Mouse (Mus musculus) ES-E14 (cell line): Measurements from ENCODE around the gene Kbtbd13. TPM values are rescaled to one million over a fixed set of nuclear protein-coding genes. Genes with fewer than 3 reads are reported as not detected.

ENCODE experiments used
- DNase-seq: peaks from one replicate; pipeline ENCODE4 v3.0.0-alpha.2; 2013; ENCODE audit warnings: low read depth, low spot score
- H3K27ac ChIP-seq: 2 replicates; pipeline ENCODE4 v1.5.1; 2012; ENCODE audit warnings: low read depth, mild to moderate bottlenecking, low read length, moderate library complexity, mixed read lengths; ENCODE audit not compliant: poor library complexity, insufficient read depth, severe bottlenecking
- H3K36me3 ChIP-seq: 2 replicates; pipeline ENCODE4 v1.6.1; 2012; ENCODE audit warnings: mild to moderate bottlenecking, low read length, moderate library complexity, mixed read lengths; ENCODE audit not compliant: control insufficient read depth, poor library complexity, insufficient read depth, severe bottlenecking
- H3K4me1 ChIP-seq, 2 experiments: fragments of 150-350 bp in 1 of 2; sonication (generic) in 1 of 2; 2 replicates each; pipeline ENCODE4 v1.6.1; 2012; ENCODE audit warnings: low read length in 2 of 2, mild to moderate bottlenecking in 1 of 2, mixed read lengths in 1 of 2; ENCODE audit not compliant: control insufficient read depth in 2 of 2, insufficient read depth in 2 of 2, poor library complexity in 1 of 2
- H3K4me3 ChIP-seq, 2 experiments: fragments of 150-350 bp in 1 of 2; sonication (generic) in 1 of 2; 2 replicates each; pipeline ENCODE4 v1.5.1; 2012; ENCODE audit warnings: low read length in 2 of 2, low read depth in 1 of 2, mild to moderate bottlenecking in 1 of 2, mixed read lengths in 1 of 2; ENCODE audit not compliant: insufficient read depth in 1 of 2, poor library complexity in 1 of 2, severe bottlenecking in 1 of 2
- H3K9ac ChIP-seq: 2 replicates; pipeline ENCODE4 v1.6.1; 2012; ENCODE audit warnings: low read depth, mild to moderate bottlenecking, low read length, mixed read lengths; ENCODE audit not compliant: poor library complexity, insufficient read depth, severe bottlenecking
- H3K9me3 ChIP-seq: fragments of 150-350 bp; sonication (generic); 2 replicates; pipeline ENCODE4 v1.6.1; 2012; ENCODE audit warnings: low read depth, mild to moderate bottlenecking, low read length; ENCODE audit not compliant: control insufficient read depth, insufficient read depth
- CHD2 ChIP-seq: IDR thresholded peaks from 2 replicates; pipeline ENCODE4 v1.6.1; 2014; ENCODE audit warnings: mild to moderate bottlenecking, low read depth, low read length, inconsistent platforms
- HCFC1 ChIP-seq: IDR thresholded peaks from 2 replicates; pipeline ENCODE4 v1.6.1; 2012; ENCODE audit warnings: low read length, inconsistent platforms, borderline replicate concordance; ENCODE audit not compliant: insufficient read depth
- MAFK ChIP-seq: IDR thresholded peaks from 2 replicates; pipeline ENCODE4 v1.6.1; 2014; ENCODE audit warnings: mild to moderate bottlenecking, low read depth, low read length, inconsistent platforms; ENCODE audit not compliant: insufficient read depth
- ZC3H11A ChIP-seq: IDR thresholded peaks from 2 replicates; pipeline ENCODE4 v1.6.1; 2012; ENCODE audit warnings: low read depth, mild to moderate bottlenecking, inconsistent platforms, low read length, borderline replicate concordance
- ZNF384 ChIP-seq: IDR thresholded peaks from 2 replicates; pipeline ENCODE4 v1.6.1; 2012; ENCODE audit warnings: low read depth, low read length, inconsistent platforms
- in situ Hi-C, 2 experiments: fragments of 600-800 bp; cut with MboI; formaldehyde crosslinking; loops; one replicate each; pipeline ENCODE4 v1.15.1; 2025; ENCODE audit warnings: low sequenced_read_pairs in 2 of 2, inconsistent platforms in 1 of 2; ENCODE audit not compliant: unreplicated experiment in 2 of 2
- total RNA-seq: library from RNA; depleted of rRNA; stranded (reverse); fragments of 300-350 nt; gene quantifications from 2 replicates; pipeline ENCODE4 v1.2.3, GENCODE M21; 2012

Gene Kbtbd13
- total RNA-seq, 1 experiment, result 0.71 TPM

DNA sequence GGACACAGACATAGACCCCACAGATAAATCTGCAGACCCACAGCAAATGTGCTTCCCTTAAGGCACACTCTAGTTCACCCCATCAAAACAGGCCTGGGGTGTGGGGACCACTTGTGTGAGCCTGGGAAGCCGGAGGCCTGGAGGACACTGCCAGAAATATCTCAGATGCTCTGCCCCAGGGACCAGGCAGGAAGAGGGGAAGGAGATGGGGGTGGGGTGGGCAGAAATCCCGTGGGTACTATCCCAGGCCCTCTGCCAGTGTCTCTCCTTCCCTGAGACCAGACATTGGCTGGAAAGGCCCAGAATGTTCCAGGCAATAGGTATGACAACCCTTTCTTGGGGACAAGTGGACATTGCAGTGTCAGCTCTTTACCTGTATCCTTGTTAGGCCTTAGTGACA is 2.2 kb upstream of the Kbtbd13 start:
- in situ Hi-C loops, result no loop called here
- Histone ChIP-seq H3K4me3 (no peak overlapping the region), H3K9me3 (no peaks in the 10 kb centered on the region), H3K36me3 (no peaks in the 10 kb centered on the region), H3K9ac (no peak overlapping the region), H3K4me1 (peaks cover 0 to 3% of the 10 kb centered on the region in 2 experiments; a peak in 1 of 4 replicates), H3K27ac (no peak overlapping the region)
- no peak for TF ChIP-seq ZNF384
- TF ChIP-seq HCFC1, result no peak
- no peak for TF ChIP-seq CHD2
- no peak for TF ChIP-seq MAFK
- TF ChIP-seq ZC3H11A, result no peak
- DNase-seq, result no peak

DNA sequence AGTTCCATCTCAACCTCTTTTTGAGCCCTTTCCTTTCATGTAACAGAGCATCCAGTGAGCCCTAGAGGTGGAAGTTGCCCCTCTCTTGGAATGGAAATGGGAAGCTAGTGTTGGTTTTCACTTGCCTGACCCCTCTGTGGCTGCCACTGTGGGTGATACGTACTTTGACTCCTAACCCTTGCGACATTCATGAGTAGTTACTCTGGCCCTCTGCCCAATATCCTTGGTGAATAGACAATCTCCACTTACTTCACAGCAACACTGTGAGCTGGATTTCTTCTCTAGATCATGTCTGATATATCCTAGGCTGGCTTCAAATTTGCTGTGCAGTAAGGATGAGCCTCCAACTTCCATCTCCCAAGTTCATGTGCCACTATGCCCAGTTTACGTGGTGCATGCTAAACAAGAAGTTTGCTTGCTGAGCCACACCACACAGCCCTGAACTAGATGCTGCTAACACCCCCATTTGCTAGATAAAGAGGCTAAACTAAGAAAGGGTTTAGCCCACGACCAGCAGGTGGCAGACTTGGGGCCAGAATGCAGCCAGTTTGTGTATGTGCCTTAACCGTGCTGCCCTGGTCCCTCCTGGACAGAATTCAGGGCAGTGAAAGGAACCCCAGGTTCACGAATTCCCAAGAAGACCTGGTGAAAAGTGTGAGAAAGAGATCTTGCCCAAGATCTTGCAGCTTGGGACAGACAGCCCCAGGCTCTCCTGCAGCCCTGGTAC is 1.3 kb upstream of the Kbtbd13 start:
- no peak overlapping the region for H3K4me3 ChIP-seq
- H3K9me3 ChIP-seq, result no peaks in the 10 kb centered on the region
- peaks cover 0 to 3% of the 10 kb centered on the region in 2 experiments; a peak in 1 of 4 replicates for H3K4me1 ChIP-seq
- DNase-seq, result no peak
- in situ Hi-C loops, result no loop called here
- no peak for TF ChIP-seq HCFC1
- no peak for TF ChIP-seq ZC3H11A
- TF ChIP-seq MAFK, result no peak
- TF ChIP-seq CHD2, result no peak
- TF ChIP-seq ZNF384, result no peak
- no peak overlapping the region for H3K9ac ChIP-seq
- no peaks in the 10 kb centered on the region for H3K36me3 ChIP-seq
- H3K27ac ChIP-seq, result no peak overlapping the region

DNA sequence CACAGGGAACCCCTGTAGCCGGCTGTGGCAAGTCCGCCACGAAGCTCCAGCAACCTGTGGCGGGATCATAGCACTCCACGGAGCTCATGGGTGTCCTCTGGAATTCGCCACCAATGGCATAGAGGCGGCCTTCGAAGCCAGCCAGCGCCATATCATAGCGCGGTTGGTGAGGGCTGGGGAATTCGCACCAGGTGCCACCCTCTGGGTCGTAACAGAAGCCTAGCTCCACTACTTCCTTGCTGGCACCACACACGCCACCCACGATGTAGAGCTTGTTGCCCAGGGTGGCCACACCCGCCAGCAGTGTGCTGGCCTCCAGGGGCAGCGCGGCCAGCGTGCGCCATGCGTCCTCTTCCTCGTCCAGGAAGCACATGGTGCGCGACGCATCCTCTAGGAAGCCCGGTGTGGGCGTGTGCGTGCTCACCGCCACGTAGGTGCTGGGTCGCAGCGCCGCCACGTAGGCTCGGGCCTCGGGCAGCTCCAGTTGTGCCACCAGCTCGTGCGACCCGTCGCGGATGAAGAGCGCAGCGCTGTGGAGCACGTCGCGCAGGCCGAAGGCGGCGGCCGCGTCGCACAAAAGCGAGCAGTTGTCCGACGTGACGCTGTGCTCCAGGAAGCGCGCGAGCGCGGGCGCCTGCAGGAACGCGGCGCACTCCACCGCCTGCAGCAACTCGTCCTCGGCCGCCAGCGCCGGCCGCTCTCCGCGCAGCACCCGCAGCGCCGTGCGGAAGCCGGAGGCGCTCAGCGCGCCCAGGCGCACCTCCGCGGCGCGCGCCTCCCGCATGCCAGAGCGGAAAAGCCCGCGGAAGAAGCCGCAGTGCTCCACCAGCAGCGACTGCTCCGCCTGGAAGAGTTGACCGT is 470 bp downstream of the Kbtbd13 start:
- in situ Hi-C loops, result no loop called here
- no peak for TF ChIP-seq MAFK
- no peak for TF ChIP-seq HCFC1
- no peak for TF ChIP-seq ZC3H11A
- no peak for TF ChIP-seq CHD2
- TF ChIP-seq ZNF384, result no peak
- DNase-seq, result no peak
- Histone ChIP-seq H3K9ac (peak overlapping the region; percentile 20), H3K4me3 (peak overlapping the region; percentile 58 to 61), H3K9me3 (no peaks in the 10 kb centered on the region), H3K36me3 (no peaks in the 10 kb centered on the region), H3K27ac (no peak overlapping the region), H3K4me1 (peaks cover 0 to 3% of the 10 kb centered on the region in 2 experiments; a peak in 1 of 4 replicates)

DNA sequence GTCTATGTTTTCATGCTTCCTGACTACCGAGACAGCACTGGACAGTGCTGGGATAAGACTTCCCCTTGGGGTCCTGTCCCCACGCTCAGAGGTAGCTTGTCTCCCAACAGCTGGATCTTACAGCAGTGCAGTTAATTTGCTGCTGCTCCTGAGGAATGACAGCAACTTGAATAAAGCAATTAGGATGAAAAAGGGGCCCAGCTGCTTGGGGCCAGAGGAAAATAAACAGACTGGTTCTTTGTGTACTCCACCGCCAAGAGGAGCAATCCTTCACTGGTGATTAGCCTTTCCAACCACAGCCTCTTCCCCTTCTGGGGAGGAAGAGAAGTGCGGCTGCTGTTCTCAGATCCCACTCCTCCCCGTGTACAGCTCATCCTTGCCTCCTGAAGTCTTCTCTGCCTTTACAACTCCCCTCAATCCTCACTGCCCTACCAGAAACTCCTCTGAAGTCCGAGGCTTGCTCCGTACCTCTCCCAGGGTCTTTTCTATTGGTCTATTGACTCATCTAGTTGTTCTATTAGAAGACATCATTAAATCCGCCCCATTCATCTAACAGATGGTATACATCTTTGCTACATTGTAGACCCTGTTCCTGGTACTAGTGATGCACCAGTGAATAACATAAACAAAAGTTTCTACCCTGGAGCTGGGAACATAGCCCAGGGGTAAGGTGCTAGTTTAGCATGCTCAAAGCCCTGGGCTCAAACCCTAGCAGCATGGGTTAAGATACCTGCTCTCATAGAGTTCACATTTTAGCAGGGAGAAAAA is 4.9 kb downstream of the Kbtbd13 start:
- TF ChIP-seq ZC3H11A, result no peak
- no peak for TF ChIP-seq HCFC1
- no peak for TF ChIP-seq CHD2
- TF ChIP-seq MAFK, result no peak
- TF ChIP-seq ZNF384, result no peak
- no peak overlapping the region for H3K27ac ChIP-seq
- no peak for DNase-seq
- no peak overlapping the region for H3K9ac ChIP-seq
- H3K4me1 ChIP-seq, result peaks cover 0 to 3% of the 10 kb centered on the region in 2 experiments; a peak in 1 of 4 replicates
- H3K9me3 ChIP-seq, result no peaks in the 10 kb centered on the region
- in situ Hi-C loops, result no loop called here
- no peaks in the 10 kb centered on the region for H3K36me3 ChIP-seq
- no peak overlapping the region for H3K4me3 ChIP-seq
